Mouse (Mus musculus): Measurements from ENCODE around the gene Nudt22. TPM values are rescaled to one million over a fixed set of nuclear protein-coding genes. Genes with fewer than 3 reads are reported as not detected.

Gene Nudt22
- polyA plus RNA-seq, 1 experiment from 2014 or later: 19.5 TPM

DNA sequence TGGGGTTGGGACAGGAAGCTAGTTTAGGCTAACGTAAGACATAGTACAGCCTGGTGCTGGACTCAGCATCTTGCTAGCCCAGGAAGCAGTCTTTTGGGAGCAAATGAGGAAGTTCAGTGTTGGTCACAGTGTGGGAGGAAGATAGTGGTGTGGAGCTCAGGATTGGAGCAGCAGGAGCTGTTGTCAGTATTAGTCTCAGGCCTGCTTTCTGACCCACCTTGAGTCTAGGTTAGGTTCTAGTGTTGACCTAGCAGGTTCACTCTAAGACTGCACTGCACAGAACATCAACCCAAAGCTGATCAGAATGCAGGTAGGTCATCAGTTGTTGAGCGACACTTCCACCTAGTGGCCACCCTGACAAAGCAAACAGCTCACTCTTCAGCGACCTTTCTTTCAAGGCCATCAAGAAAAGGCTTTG, 24.3 kb upstream of the Nudt22 start:
- ATAC-seq (ENCODE audit: low FRiP score): no peak

GRCm38 (mm10) chr19:7019191-7019590, 23.3 kb upstream of the Nudt22 start, which contains the start of gene Fermt3:
Gene Fermt3, minus strand, starts transcription at chr19:7019469.
- H3K4me3 ChIP-seq (ENCODE audit: low read depth, low read length): no peak within 1 kb of the TSS
- no peak within 1 kb of the TSS for H3K4me2 ChIP-seq
- H3K36me3 ChIP-seq (ENCODE audit: control insufficient read depth, insufficient read depth, low read length): peaks cover 24% of the 10 kb centered on the region
- H3K9ac ChIP-seq (ENCODE audit: low read length): no peak within 1 kb of the TSS
- ATAC-seq (ENCODE audit: low FRiP score) (no peak), DNase-seq (ENCODE audit: low spot score, missing footprints) (no peak)
- H3K4me1 ChIP-seq (ENCODE audit: control insufficient read depth, insufficient read depth, low read length): no peaks in the 10 kb centered on the region
- H3K27ac ChIP-seq (ENCODE audit: low read depth, low read length): no peak within 1 kb of the TSS
- 95% methylated on average over 5 of the region's 5 CpGs for WGBS
- no peaks in the 10 kb centered on the region for H3K9me3 ChIP-seq (ENCODE audit: control insufficient read depth, low read length)
- no peaks in the 10 kb centered on the region for H3K27me3 ChIP-seq (ENCODE audit: control insufficient read depth, insufficient read depth, low read length)

More for the DNA sequence above, 24.3 kb upstream of the Nudt22 start:
- Histone ChIP-seq H3K27ac (ENCODE audit: low read depth, low read length) (no peak overlapping the region), H3K9ac (ENCODE audit: low read length) (no peak overlapping the region), H3K27me3 (ENCODE audit: control insufficient read depth, insufficient read depth, low read length) (no peaks in the 10 kb centered on the region), H3K4me1 (ENCODE audit: control insufficient read depth, insufficient read depth, low read length) (no peaks in the 10 kb centered on the region), H3K4me3 (ENCODE audit: low read depth, low read length) (no peak overlapping the region), H3K9me3 (ENCODE audit: control insufficient read depth, low read length) (no peaks in the 10 kb centered on the region), H3K36me3 (ENCODE audit: control insufficient read depth, insufficient read depth, low read length) (peaks cover 34% of the 10 kb centered on the region), H3K4me2 (no peak overlapping the region)
- 61% methylated on average over 3 of the region's 3 CpGs for WGBS
- peak; percentile 85 for DNase-seq (ENCODE audit: low spot score, missing footprints)

DNA sequence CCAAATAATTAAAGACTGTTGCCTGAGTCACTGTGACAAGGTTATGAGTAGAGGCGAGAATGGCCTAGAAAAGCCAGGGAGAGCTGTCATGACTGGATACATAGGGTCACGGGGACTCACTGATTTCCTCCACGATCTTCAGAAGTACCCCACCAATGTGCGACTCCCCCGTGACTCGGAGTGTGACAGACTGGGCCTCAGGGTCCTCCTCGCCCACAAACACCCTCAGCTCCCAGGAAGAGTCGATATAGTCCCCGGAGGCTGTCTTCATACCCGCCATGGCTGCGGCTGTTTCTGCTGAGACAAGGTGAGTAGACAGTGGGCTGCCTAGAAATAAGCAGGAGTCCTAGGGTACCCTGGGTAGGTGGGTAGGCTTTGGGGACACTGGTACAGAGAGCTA, 22.6 kb upstream of the Nudt22 start:
- no peak for ATAC-seq (ENCODE audit: low FRiP score)
- H3K27me3 ChIP-seq (ENCODE audit: control insufficient read depth, insufficient read depth, low read length): no peaks in the 10 kb centered on the region
- no peak overlapping the region for H3K9ac ChIP-seq (ENCODE audit: low read length)
- WGBS: 90% methylated on average over 11 of the region's 11 CpGs
- no peak overlapping the region for H3K4me2 ChIP-seq
- no peaks in the 10 kb centered on the region for H3K4me1 ChIP-seq (ENCODE audit: control insufficient read depth, insufficient read depth, low read length)
- H3K27ac ChIP-seq (ENCODE audit: low read depth, low read length): no peak overlapping the region
- peaks cover 23% of the 10 kb centered on the region for H3K36me3 ChIP-seq (ENCODE audit: control insufficient read depth, insufficient read depth, low read length)
- no peak for DNase-seq (ENCODE audit: low spot score, missing footprints)
- no peak overlapping the region for H3K4me3 ChIP-seq (ENCODE audit: low read depth, low read length)
- H3K9me3 ChIP-seq (ENCODE audit: control insufficient read depth, low read length): no peaks in the 10 kb centered on the region

GRCm38 (mm10) chr19:7017541-7018457, 21.9 kb upstream of the Nudt22 start:
- H3K4me1 ChIP-seq (ENCODE audit: control insufficient read depth, insufficient read depth, low read length): no peaks in the 10 kb centered on the region
- no peak overlapping the region for H3K27ac ChIP-seq (ENCODE audit: low read depth, low read length)
- H3K36me3 ChIP-seq (ENCODE audit: control insufficient read depth, insufficient read depth, low read length): peaks cover 16% of the 10 kb centered on the region
- 86% methylated on average over 12 of the region's 12 CpGs for WGBS
- no peak overlapping the region; the same call in 1 of the 2 replicates for H3K9ac ChIP-seq (ENCODE audit: low read length)
- no peak overlapping the region for H3K4me2 ChIP-seq
- no peaks in the 10 kb centered on the region for H3K27me3 ChIP-seq (ENCODE audit: control insufficient read depth, insufficient read depth, low read length)
- DNase-seq (ENCODE audit: low spot score, missing footprints): no peak
- no peak overlapping the region for H3K4me3 ChIP-seq (ENCODE audit: low read depth, low read length)
- ATAC-seq (ENCODE audit: low FRiP score): no peak
- no peaks in the 10 kb centered on the region for H3K9me3 ChIP-seq (ENCODE audit: control insufficient read depth, low read length)

DNA sequence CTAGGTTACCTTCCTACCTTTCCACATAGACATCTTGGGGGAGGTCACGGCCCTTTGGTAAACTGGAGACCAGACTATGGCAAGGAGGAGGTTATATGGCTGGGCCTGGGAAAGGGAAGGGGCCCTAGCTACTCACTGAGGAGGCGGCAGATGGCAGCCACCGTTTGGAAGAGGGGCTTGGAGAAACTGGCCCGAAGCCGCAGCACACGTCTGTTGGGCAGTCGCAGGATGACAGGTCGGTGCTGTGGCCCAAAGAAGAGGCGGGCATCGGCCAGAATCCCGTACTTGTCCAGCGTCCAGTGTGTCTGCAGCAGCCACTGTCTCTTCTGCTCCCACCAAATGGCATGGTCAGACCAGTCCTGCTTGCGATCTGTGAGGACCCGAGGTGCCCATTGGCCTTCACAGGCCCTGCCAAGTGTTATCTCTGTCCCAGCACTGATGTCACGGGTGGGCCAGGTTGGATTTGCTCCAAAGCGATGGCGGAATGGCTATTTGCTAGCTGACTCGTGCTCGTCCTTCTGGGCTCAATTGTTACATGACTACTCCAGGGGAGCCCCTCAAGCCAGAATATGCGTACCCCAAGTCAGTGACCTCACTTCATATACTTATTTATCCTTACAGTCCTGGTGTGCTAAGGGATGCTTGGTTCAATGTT, 18.7 kb upstream of the Nudt22 start:
- Histone ChIP-seq H3K4me2 (no peak overlapping the region), H3K9ac (ENCODE audit: low read length) (no peak overlapping the region), H3K36me3 (ENCODE audit: control insufficient read depth, insufficient read depth, low read length) (0 out of 2 replicates have a peak, but pooled peaks cover 3% of the 10 kb centered on the region), H3K27me3 (ENCODE audit: control insufficient read depth, insufficient read depth, low read length) (no peaks in the 10 kb centered on the region), H3K4me3 (ENCODE audit: low read depth, low read length) (no peak overlapping the region), H3K27ac (ENCODE audit: low read depth, low read length) (no peak overlapping the region), H3K4me1 (ENCODE audit: control insufficient read depth, insufficient read depth, low read length) (no peaks in the 10 kb centered on the region), H3K9me3 (ENCODE audit: control insufficient read depth, low read length) (no peaks in the 10 kb centered on the region)
- ATAC-seq (ENCODE audit: low FRiP score) (no peak), DNase-seq (ENCODE audit: low spot score, missing footprints) (no peak)
- WGBS: 93% methylated on average over 20 of the region's 20 CpGs

DNA sequence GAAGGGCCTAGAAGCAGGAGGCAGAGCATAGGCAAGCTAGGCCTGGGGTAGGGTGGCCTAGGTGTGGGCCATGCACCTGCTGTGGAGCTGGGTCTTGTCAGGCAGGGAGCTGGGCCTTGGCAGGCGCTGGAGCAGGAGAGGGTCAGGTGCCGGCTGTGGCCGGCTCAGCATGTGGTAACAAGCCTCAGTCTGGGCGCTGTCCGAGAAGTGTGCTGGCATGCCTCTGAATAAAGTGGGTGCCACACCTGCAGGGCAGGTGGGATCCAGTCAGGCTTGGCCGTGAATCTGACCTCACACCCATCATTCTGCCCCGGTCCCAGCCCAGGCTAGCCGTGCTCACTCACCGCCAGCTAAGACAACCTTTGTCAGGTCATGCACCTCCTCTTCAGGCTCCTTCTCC, 18.1 kb upstream of the Nudt22 start:
- Histone ChIP-seq H3K4me1 (ENCODE audit: control insufficient read depth, insufficient read depth, low read length) (no peaks in the 10 kb centered on the region), H3K4me2 (no peak overlapping the region), H3K9me3 (ENCODE audit: control insufficient read depth, low read length) (no peaks in the 10 kb centered on the region), H3K36me3 (ENCODE audit: control insufficient read depth, insufficient read depth, low read length) (0 out of 2 replicates have a peak, but pooled peaks cover 3% of the 10 kb centered on the region), H3K4me3 (ENCODE audit: low read depth, low read length) (no peak overlapping the region), H3K27me3 (ENCODE audit: control insufficient read depth, insufficient read depth, low read length) (no peaks in the 10 kb centered on the region), H3K27ac (ENCODE audit: low read depth, low read length) (no peak overlapping the region), H3K9ac (ENCODE audit: low read length) (no peak overlapping the region)
- no peak for ATAC-seq (ENCODE audit: low FRiP score)
- DNase-seq (ENCODE audit: low spot score, missing footprints): no peak
- WGBS: 85% methylated on average over 9 of the region's 9 CpGs

DNA sequence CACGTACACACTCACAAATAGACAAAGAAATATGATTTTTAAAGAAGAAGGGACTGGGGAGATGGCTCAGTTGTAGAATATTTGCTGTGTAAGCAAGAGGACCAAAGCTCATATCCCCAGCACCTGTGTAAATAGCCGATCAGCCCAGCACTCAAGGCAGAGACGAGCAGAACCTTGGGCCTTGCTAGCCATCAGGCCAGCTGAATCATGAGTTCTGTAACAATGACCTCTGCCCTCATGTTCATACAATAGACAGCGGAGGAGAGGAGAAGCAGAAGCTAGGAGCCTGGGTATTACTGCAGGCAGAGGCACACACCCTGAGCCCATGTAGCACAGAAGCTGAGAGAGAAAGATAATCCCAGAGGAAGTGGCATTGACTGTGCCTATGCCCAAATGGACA, 16.5 kb upstream of the Nudt22 start:
- H3K4me2 ChIP-seq: no peak overlapping the region
- no peak overlapping the region for H3K9ac ChIP-seq (ENCODE audit: low read length)
- ATAC-seq (ENCODE audit: low FRiP score) (no peak), DNase-seq (ENCODE audit: low spot score, missing footprints) (no peak)
- no peaks in the 10 kb centered on the region for H3K4me1 ChIP-seq (ENCODE audit: control insufficient read depth, insufficient read depth, low read length)
- no peaks in the 10 kb centered on the region for H3K9me3 ChIP-seq (ENCODE audit: control insufficient read depth, low read length)
- H3K27me3 ChIP-seq (ENCODE audit: control insufficient read depth, insufficient read depth, low read length): no peaks in the 10 kb centered on the region
- H3K36me3 ChIP-seq (ENCODE audit: control insufficient read depth, insufficient read depth, low read length): 0 out of 2 replicates have a peak, but pooled peaks cover 3% of the 10 kb centered on the region
- WGBS: 80% methylated on average over 4 of the region's 4 CpGs
- no peak overlapping the region for H3K27ac ChIP-seq (ENCODE audit: low read depth, low read length)
- H3K4me3 ChIP-seq (ENCODE audit: low read depth, low read length): no peak overlapping the region

GRCm38 (mm10) chr19:7006892-7007593, 11.1 kb upstream of the Nudt22 start:
- Histone ChIP-seq H3K4me3 (ENCODE audit: low read depth, low read length) (no peak overlapping the region), H3K9me3 (ENCODE audit: control insufficient read depth, low read length) (no peaks in the 10 kb centered on the region), H3K27ac (ENCODE audit: low read depth, low read length) (no peak overlapping the region), H3K9ac (ENCODE audit: low read length) (no peak overlapping the region), H3K36me3 (ENCODE audit: control insufficient read depth, insufficient read depth, low read length) (no peaks in the 10 kb centered on the region), H3K4me1 (ENCODE audit: control insufficient read depth, insufficient read depth, low read length) (no peaks in the 10 kb centered on the region), H3K4me2 (no peak overlapping the region), H3K27me3 (ENCODE audit: control insufficient read depth, insufficient read depth, low read length) (no peaks in the 10 kb centered on the region)
- WGBS: 85% methylated on average over 9 of the region's 9 CpGs
- no peak for DNase-seq (ENCODE audit: low spot score, missing footprints)
- ATAC-seq (ENCODE audit: low FRiP score): no peak
